Mouse (Mus musculus): ENCODE data around the gene Tmem202. TPM values are rescaled to one million over a fixed set of nuclear protein-coding genes. Genes with fewer than 3 reads are reported as not detected.

Gene Tmem202
- total RNA-seq, 2 experiments from 2014 or later: 0.22 to 0.46 TPM

GRCm38 (mm10) chr9:59474838-59475237 is 64.8 kb downstream of the Tmem202 start:
- intact Hi-C loops (cut with DNase I): no loop called here
- no peak for DNase-seq

- intact Hi-C loops (cut with DNase I): no loop called here
These were observed 66.5 kb downstream of the Tmem202 start for GRCm38 (mm10) chr9:59473171-59473570.

GRCm38 (mm10) chr9:59469446-59469845 is 70.2 kb downstream of the Tmem202 start:
- intact Hi-C loops (cut with DNase I): no loop called here

More at GRCm38 (mm10) chr9:59473171-59473570, 66.5 kb downstream of the Tmem202 start:
- no peak for DNase-seq

More at GRCm38 (mm10) chr9:59469446-59469845, 70.2 kb downstream of the Tmem202 start:
- DNase-seq: no peak

Other genes starting within 250 kb of the Tmem202 start
- gene Adpgk, start 248.3 kb downstream of the Tmem202 start, total RNA-seq (2021): 1 to 10 TPM; 6.5 to 8.5 TPM
- gene Bbs4, start 186.3 kb downstream of the Tmem202 start, total RNA-seq (2021): 1 to 10 TPM; 3.5 to 3.9 TPM
- gene Arih1, start 53.2 kb downstream of the Tmem202 start, total RNA-seq (2021): 10 to 100 TPM; 87.9 to 90.4 TPM
- gene Hexa, start 307 bp downstream of the Tmem202 start, total RNA-seq (2021): 10 to 100 TPM; 22.6 to 23.6 TPM
- gene Celf6, start 38.1 kb upstream of the Tmem202 start, total RNA-seq (2021): not detected
- 10 to 100 TPM; 17.3 to 21.9 TPM for gene Parp6, start 77.4 kb upstream of the Tmem202 start, total RNA-seq (2021)
- 1,000 to 10,000 TPM; 2,923 to 3,646 TPM for gene Pkm, start 116.5 kb upstream of the Tmem202 start, total RNA-seq (2021)
- gene Gramd2, start 140.3 kb upstream of the Tmem202 start, total RNA-seq (2021): under 1 TPM in 1 of 2 experiments, not detected in 1; 0.25 TPM
- 1 to 10 TPM; 8.1 to 9.8 TPM for gene Senp8, start 210.9 kb upstream of the Tmem202 start, total RNA-seq (2021)
- 1 to 10 TPM; 7.4 to 8.3 TPM for gene Myo9a, start 211.0 kb upstream of the Tmem202 start, total RNA-seq (2021)

Measured in gastrocnemius, postnatal 36 days (tissue).